Mouse (Mus musculus) liver, postnatal 0 days (tissue): ENCODE results near the gene Rbmx.

Experiments used
- CTCF ChIP-seq: sonication (generic); IDR thresholded peaks from 2 replicates; pipeline ENCODE4 v1.5.1; 2016; ENCODE audit warnings: antibody characterized with exemption, low read depth
- EP300 ChIP-seq: IDR thresholded peaks from 2 replicates; pipeline ENCODE4 v1.6.1; 2016; ENCODE audit warnings: antibody characterized with exemption, low read depth, mild to moderate bottlenecking

GRCm38 (mm10) chrX:57377096-57377495 lies 15.7 kb downstream of the Rbmx start:
- TF ChIP-seq CTCF (no peak), EP300 (no peak)
